Mouse (Mus musculus) midbrain, embryonic 16.5 days (tissue): Measurements from ENCODE around the gene Nhlh1. TPM values are rescaled to one million over a fixed set of nuclear protein-coding genes. Genes with fewer than 3 reads are reported as not detected.

Experiments
- polyA plus RNA-seq: library from polyadenylated mRNA; unstranded; fragments of >200 nt; fragmentation: Nextera tagmentation; extraction: Ambion mirVana; gene quantifications from 2 replicates; pipeline ENCODE4 v1.2.1, GENCODE M21; 2015

Gene Nhlh1
- polyA plus RNA-seq, 1 experiment from 2014 or later: 0.45 TPM

Other genes starting within 250 kb of the Nhlh1 start
- gene Cd84, start 217.9 kb downstream of the Nhlh1 start, polyA plus RNA-seq: 0.80 and 1.0 TPM in 2 replicates
- not detected in 2 replicates for gene Gm10521, start 161.9 kb downstream of the Nhlh1 start, polyA plus RNA-seq
- gene Slamf6, start 140.1 kb downstream of the Nhlh1 start, polyA plus RNA-seq: not detected in 2 replicates
- 43.7 and 44.0 TPM in 2 replicates for gene Vangl2, start 29.1 kb downstream of the Nhlh1 start, polyA plus RNA-seq
- gene Copa, start 25.0 kb upstream of the Nhlh1 start, polyA plus RNA-seq: 209 and 222 TPM in 2 replicates
- gene Ncstn, start 25.2 kb upstream of the Nhlh1 start, polyA plus RNA-seq: 105 and 107 TPM in 2 replicates
- 160 and 162 TPM in 2 replicates for gene Pex19, start 69.2 kb upstream of the Nhlh1 start, polyA plus RNA-seq
- 84.7 and 84.9 TPM in 2 replicates for gene Dcaf8, start 90.5 kb upstream of the Nhlh1 start, polyA plus RNA-seq
- gene Pea15a, start 149.2 kb upstream of the Nhlh1 start, polyA plus RNA-seq: 460 and 525 TPM in 2 replicates
- 1.8 and 2.2 TPM in 2 replicates for gene Casq1, start 162.3 kb upstream of the Nhlh1 start, polyA plus RNA-seq
- gene Atp1a4, start 200.8 kb upstream of the Nhlh1 start, polyA plus RNA-seq: not detected in 2 replicates
- 63.9 and 64.0 TPM in 2 replicates for gene Igsf8, start 204.1 kb upstream of the Nhlh1 start, polyA plus RNA-seq
- 53.2 and 69.0 TPM in 2 replicates for gene Atp1a2, start 240.5 kb upstream of the Nhlh1 start, polyA plus RNA-seq